Mouse (Mus musculus): ENCODE data around the gene Ptbp1.

Gene Ptbp1

GRCm38 (mm10) chr10:79859116-79859515 lies 4.9 kb downstream of the Ptbp1 start:
- DNase-seq = no peak

GRCm38 (mm10) chr10:79860079-79860911 lies 6.1 kb downstream of the Ptbp1 start:
- DNase-seq = no peak

GRCm38 (mm10) chr10:79861230-79862048 lies 7.2 kb downstream of the Ptbp1 start:
- DNase-seq = no peak

GRCm38 (mm10) chr10:79862049-79862788 lies 8.0 kb downstream of the Ptbp1 start:
- DNase-seq = no peak

- DNase-seq = no peak
Observed at GRCm38 (mm10) chr10:79862925-79863324, 8.7 kb downstream of the Ptbp1 start.

GRCm38 (mm10) chr10:79864351-79865188 lies 10.3 kb downstream of the Ptbp1 start:
- DNase-seq = no peak

GRCm38 (mm10) chr10:79865189-79865601 lies 11.0 kb downstream of the Ptbp1 start:
- DNase-seq = no peak

- peak; percentile 38 for DNase-seq
Observed at GRCm38 (mm10) chr10:79865801-79866295, 11.6 kb downstream of the Ptbp1 start.

GRCm38 (mm10) chr10:79866601-79867000 lies 12.4 kb downstream of the Ptbp1 start:
- DNase-seq = no peak

GRCm38 (mm10) chr10:79871845-79872244 lies 17.6 kb downstream of the Ptbp1 start:
- no peak for DNase-seq

GRCm38 (mm10) chr10:79872862-79873261 lies 18.6 kb downstream of the Ptbp1 start:
- DNase-seq = no peak

- peak; percentile 30 for DNase-seq
Observed at GRCm38 (mm10) chr10:79873313-79873712, 19.1 kb downstream of the Ptbp1 start.

GRCm38 (mm10) chr10:79873715-79874289 lies 19.6 kb downstream of the Ptbp1 start:
- peak; percentile 46 for DNase-seq

- peak; percentile 93 for DNase-seq
Observed at GRCm38 (mm10) chr10:79874290-79874862, 20.1 kb downstream of the Ptbp1 start, which contains the start of the genes Prtn3 and Plppr3. TSS of gene Prtn3 (plus strand) at chr10:79874476. TSS of gene Plppr3 (minus strand) at chr10:79874634.

GRCm38 (mm10) chr10:79877174-79877573 lies 22.9 kb downstream of the Ptbp1 start:
- DNase-seq = no peak

GRCm38 (mm10) chr10:79877757-79878156 lies 23.5 kb downstream of the Ptbp1 start:
- no peak for DNase-seq

GRCm38 (mm10) chr10:79879527-79879926 lies 25.3 kb downstream of the Ptbp1 start:
- no peak for DNase-seq

GRCm38 (mm10) chr10:79880721-79881120 lies 26.5 kb downstream of the Ptbp1 start:
- DNase-seq = no peak

GRCm38 (mm10) chr10:79881981-79882380 lies 27.8 kb downstream of the Ptbp1 start:
- DNase-seq = peak; percentile 68

- DNase-seq = peak; percentile 92
Observed at GRCm38 (mm10) chr10:79883297-79884084, 29.3 kb downstream of the Ptbp1 start.
